Mouse (Mus musculus) adrenal gland (tissue): ENCODE measurements at regions not wholly inside any gene's neighbourhood (a gene's known extent, or its start where the extent isn't known, plus 50 kb on each side); places are given as distances from the start of the nearest gene placed in this dataset.

ENCODE experiments used
- intact Hi-C: fragments of 180-260 bp; cut with DNase I; formaldehyde crosslinking; loops from one replicate; pipeline ENCODE4 v1.15.1; 2025

DNA sequence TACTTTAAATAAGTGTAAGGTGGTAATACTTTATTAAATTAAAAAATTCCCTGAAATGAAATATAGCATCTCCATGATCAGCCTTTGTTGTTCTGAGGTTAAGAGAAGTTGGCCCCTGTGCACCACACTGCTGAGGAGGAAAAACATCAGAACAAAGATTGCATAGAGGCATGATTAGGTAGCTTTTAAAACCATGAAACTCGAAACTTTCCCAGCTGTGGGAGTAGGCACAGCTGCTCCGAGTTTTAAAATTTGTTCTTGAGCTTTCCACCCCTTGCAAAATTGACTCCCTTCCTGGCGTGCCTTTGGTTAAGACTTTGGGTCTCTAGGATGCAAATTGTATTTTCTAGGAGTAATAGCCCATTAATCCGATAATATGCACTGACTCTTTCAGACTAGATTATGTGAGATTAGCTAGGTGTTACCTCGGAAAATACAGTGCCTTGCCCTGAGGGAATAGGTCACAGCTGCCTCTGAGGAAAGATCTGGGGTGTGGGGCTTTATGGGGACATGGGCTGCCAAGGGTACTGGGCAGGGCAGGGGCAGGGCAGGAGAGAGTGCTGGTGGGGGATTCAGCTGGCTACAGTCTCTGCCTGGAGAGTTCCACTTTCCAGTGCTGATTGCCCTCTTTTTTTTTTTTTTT lies 110.1 kb upstream of the Slc30a5 start:
- intact Hi-C loops, result no loop called here

GRCm38 (mm10) chr13:100940791-100941190 lies 107.6 kb upstream of the Slc30a5 start:
- intact Hi-C loops, result no loop called here

DNA sequence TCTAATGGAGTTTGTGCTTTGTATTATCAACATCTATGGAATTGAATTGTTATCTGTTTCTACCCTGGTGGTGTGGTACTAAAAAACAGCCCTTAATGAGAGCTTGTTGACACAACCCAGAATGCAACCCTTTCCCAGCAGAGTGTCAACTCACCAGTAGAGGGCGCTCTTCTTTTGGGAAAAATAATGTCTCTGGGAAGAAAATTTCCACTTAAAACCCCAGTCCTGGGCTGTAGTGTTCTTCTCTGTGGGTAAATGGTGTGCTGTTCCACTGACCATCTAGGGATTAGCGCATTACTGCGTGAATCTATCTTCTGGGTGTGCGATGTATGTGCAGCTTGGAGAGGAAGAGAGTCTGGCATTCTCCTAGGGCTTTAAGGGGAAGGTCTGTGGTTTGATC lies 106.5 kb upstream of the Slc30a5 start:
- intact Hi-C loops, result loop anchor here (5.0 kb wide), 1 partner anchor 753 kb away; no protein-coding TSS in a partner anchor

- intact Hi-C loops, result no loop called here
Observed at GRCm38 (mm10) chr13:100933265-100933664, 100.0 kb upstream of the Slc30a5 start.

DNA sequence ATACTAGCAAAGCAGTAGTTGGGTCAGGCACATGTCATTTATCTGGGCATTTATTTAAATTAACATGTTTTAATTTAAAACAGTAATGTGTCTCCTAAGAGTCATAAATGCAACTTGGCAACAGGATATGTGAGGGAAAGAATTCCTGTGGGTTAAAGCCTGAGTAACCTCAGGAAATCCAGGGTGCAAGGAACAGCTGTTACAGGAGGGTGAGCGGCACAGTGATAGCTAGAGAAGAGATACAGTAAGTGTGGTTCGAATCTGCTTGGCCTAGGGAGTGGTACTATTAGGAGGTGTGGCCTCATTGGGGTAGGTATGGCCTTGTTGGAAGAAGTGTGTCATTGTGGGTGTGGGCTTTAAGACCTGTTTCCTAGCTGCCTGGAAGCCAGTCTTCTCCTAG lies 66.3 kb upstream of the Slc30a5 start:
- intact Hi-C loops, result no loop called here

DNA sequence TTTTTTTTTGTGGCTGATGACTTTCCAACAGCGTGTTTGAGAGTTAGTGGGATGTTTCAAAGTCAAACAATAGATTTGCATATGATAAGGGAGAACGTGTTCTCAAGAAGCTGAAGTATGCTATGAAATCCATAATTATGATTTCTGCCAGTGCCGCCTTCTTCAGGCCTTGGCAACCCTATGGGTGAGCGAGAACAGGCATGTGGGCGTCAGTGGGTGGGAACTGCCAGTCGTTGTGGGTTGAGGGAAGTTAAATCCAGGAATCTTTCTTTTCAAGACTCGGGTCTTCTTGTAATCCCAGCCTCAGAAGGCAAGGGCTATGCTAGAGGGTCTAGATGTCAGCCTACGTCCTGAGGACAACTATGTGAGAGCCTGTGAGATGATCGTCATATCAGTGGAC lies 60.6 kb upstream of the Slc30a5 start:
- intact Hi-C loops, result no loop called here

DNA sequence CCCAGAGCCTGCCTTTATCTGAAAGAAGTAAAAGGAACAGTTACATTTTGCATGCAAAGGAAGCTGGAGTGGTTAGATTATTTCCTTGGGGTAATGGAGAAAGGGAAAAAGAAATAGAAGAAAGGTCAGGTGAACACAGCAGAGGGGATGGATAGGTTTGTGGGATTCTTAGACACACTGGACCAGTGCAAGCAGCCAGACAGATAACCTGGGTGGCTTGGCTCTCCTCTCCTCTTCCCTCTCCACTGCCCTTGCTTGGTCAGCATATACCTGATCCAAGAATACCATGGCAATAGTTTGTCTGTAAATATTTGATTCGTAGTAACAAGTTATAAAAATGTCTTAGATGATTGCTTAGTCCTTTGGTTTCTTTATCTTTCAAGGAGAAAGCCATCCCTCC lies 59.9 kb upstream of the Slc30a5 start:
- intact Hi-C loops, result no loop called here

DNA sequence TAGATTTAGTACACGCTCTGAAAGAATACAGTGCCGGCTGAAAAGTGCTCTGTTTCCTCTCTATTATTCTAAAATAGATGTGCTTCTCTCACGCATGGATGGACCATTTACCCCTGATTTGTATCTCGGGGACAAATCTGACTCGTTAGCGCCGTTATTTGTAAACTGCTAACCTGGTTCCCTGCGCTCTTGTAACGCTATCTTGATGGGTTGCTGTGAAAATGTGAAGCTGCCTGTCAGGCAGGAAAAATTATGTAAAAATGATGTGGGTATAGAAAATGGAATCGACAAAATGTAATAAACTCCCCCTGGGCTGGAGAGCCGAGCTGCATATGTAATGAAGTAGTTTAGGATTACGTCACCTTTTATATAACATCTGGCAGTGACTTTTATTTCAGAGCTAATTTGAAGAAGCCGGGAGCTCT lies 59.4 kb upstream of the Slc30a5 start:
- intact Hi-C loops, result no loop called here

DNA sequence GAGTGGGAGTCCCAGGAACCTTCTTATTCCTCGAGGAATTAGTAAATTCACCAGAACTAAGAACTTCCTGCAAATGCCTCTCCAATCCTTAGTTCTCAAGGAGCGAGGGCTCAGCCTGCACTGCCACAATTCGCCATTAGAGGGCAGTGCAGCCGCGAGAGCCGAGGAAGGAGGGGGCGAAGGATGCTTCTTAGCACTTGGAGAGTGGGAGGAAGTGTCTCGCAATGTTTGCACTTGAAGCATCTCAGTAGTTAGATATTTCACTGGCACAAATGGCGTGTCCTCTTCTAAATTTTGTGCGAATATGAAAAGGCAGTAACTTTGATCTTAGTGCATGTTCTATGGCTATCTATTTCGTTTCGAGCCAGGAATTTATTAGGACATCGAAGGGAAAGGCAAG lies 59.0 kb upstream of the Slc30a5 start:
- intact Hi-C loops, result no loop called here

- intact Hi-C loops, result no loop called here
Observed at GRCm38 (mm10) chr13:100890457-100890856, 57.2 kb upstream of the Slc30a5 start.

DNA sequence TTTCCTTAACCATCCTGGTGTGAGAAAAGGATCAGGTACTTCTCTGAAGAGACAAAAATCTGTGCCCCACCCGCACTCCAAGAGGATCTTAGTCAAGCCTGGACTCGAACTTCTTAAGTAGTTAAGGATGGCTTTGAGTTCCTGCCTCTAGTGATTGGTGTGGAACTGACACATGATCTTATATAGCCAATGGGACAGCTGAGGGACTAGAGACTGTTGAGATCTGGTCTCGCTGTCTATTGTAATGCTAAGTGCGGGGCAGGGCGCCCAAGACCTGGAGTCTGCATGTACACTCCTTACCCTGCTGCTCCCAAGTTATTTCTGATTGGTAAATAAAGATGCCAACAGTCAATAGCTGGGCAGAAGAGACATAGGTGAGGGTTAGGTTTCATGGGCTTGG lies 55.3 kb upstream of the Slc30a5 start:
- intact Hi-C loops, result no loop called here

DNA sequence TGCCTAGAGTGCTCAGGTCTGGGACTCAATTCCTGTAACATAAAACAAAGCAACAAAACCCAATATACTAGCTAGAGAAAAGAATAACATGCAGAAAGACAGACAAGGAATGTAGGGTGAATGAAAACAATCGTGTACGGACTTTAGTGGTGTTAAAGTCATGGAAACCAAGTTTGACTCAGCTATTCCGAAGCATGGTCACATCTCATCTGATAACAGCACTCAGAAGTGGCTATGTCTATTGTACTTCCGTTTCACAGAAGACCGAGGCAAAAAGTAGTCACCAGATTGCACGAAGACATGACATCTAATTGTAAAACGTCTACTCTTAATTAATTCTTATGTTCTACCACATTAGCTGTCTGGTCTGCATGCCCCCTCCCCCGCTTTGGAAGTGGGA lies 50.5 kb upstream of the Slc30a5 start:
- intact Hi-C loops, result no loop called here
